Mouse (Mus musculus) left cerebral cortex, adult 11 months (tissue): ENCODE measurements at regions not wholly inside any gene's neighbourhood (a gene's known extent, or its start where the extent isn't known, plus 50 kb on each side); places are given as distances from the start of the nearest gene placed in this dataset.

Experiments used
- DNase-seq: peaks from one replicate; pipeline ENCODE4 v3.0.0; 2022; ENCODE audit warnings: low spot score

- DNase-seq: no peak
Measured at GRCm38 (mm10) chr4:39179445-39179844, 270.6 kb upstream of the 1700009N14Rik start.

DNA sequence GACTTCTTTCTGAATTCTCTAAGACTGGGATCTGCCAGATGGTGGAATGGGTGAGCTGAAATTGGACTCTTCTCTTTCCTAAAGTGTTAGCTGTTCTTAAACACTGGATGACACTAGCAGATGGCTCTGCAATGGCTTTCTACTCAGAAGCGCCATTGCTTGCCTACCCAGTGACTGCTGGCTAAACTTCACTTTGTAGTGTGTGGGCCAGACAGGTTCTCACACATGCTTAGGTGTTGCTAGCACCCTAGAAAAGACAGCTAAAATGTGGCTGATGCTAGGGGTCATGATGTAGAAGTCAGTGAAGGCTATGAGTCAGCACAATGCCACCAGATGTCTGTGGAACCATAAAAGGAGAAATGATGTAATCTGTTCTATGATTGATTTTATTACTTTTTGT is 264.4 kb upstream of the 1700009N14Rik start:
- no peak for DNase-seq

DNA sequence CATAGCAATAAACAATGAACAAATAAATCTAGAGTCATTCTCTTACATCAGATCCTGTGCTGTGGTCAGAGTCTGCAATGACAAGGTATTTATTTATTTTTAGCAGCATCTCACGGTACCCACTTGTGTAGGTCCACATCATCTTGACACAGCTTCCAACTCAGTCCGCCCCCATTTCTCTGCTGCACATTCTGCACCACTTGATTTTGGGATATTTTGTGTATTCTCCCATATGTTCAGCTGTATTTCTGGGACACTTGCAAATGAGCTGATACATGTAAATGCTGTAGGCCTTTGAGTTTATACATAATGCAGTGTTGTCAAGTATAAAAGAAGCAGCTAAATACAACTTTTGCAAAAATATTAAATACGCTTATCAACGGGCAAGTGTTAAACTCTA is 250.9 kb upstream of the 1700009N14Rik start:
- peak; percentile 73 for DNase-seq

DNA sequence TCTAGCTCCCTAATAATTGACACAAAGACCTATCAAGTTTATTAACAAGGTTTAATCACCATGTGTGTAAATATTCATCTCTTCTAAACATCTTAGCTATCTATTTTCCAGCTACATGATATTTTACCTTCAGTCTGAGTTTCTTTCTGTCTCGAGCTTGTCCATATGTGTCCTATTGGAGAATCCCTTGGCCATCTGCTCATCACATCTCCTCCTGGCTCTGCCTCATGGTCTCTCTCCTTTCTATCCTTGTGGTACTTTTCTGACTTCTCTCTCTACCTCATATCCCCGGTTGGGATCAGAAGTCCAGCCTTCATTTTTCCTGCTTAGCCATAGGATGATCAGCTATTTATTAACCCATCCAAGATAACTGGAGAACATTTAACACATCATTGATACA is 239.5 kb upstream of the 1700009N14Rik start:
- DNase-seq: no peak
